Mouse (Mus musculus): ENCODE data around the gene Mtcp1.

DNA sequence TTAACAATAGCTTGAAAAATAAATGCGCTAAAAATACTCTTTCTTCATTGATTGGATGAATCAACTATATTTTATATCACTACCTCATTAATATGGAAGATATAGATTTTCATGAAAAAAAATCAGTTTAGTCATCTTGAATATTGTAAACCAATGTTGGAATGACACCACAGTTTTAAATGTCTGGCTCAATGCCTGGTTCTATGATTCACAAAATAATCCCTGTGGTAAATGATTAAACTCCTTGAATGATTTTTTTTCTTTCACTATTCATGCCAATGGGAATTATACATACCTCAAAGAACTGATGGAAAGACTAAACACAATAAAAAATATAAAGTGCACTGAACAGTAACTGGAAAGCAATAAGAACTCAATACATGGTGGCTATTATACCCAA lies 6.7 kb downstream of the Mtcp1 start:
- TF ChIP-seq POLR2A (IDR thresholded peaks at IDR 0.05; ENCODE audit: low read depth, low read length): no peak
- no peak for TF ChIP-seq CTCF (IDR thresholded peaks at IDR 0.05; ENCODE audit: borderline replicate concordance, insufficient read depth, low read length)

Data from embryonic fibroblast, embryonic 13.5 days (primary cell).